Mouse (Mus musculus) spleen, adult 2 months (tissue): ENCODE results near the gene F830045P16Rik.

ENCODE experiments used
- CTCF ChIP-seq: fragments of 200-500 bp; IDR thresholded peaks from 2 replicates; pipeline ENCODE4 v1.5.1; 2011; ENCODE audit warnings: mild to moderate bottlenecking, inconsistent platforms; ENCODE audit not compliant: insufficient read depth, insufficient read length, insufficient replicate concordance; ENCODE audit errors: extremely low read depth
- POLR2A ChIP-seq: fragments of 200-500 bp; IDR thresholded peaks from 2 replicates; pipeline ENCODE4 v1.6.1; 2011; ENCODE audit warnings: low read depth, low read length, inconsistent platforms

- TF ChIP-seq CTCF = no peak
- no peak for TF ChIP-seq POLR2A
Observed at GRCm38 (mm10) chr2:129527916-129528315, 8.5 kb downstream of the F830045P16Rik start.
